Mouse (Mus musculus) E14TG2a.4 (cell line): Measurements from ENCODE around the gene Spata45.

ENCODE experiments used
- CTCF ChIP-seq: conservative IDR thresholded peaks from 2 replicates; pipeline ENCODE4 v1.5.1; 2014; ENCODE audit warnings: low read length
- NANOG ChIP-seq: IDR thresholded peaks from 2 replicates; pipeline ENCODE4 v1.6.1; 2014; ENCODE audit warnings: borderline replicate concordance, low read length, mixed read lengths
- POU5F1 ChIP-seq: IDR thresholded peaks from 2 replicates; pipeline ENCODE4 v1.6.1; 2014; ENCODE audit warnings: low read length, borderline replicate concordance

- TF ChIP-seq CTCF (no peak), NANOG (no peak), POU5F1 (no peak)
Observed at GRCm38 (mm10) chr1:191062241-191062780, 25.9 kb downstream of the Spata45 start.
